Mouse (Mus musculus): ENCODE measurements around the gene Znrf1. TPM values are rescaled to one million over a fixed set of nuclear protein-coding genes. Genes with fewer than 3 reads are reported as not detected.

The Znrf1 gene
- polyA plus RNA-seq, 1 experiment from 2014 or later, result 86.8 TPM

GRCm38 (mm10) chr8:111592390-111592910 lies 56.6 kb downstream of the Znrf1 start:
- Histone ChIP-seq H3K4me2 (no peak overlapping the region), H3K9ac (no peak overlapping the region), H3K36me3 (no peaks in the 10 kb centered on the region), H3K4me3 (no peak overlapping the region), H3K27me3 (no peaks in the 10 kb centered on the region), H3K27ac (replicated peaks) (no peak overlapping the region), H3K4me1 (replicated peaks) (peaks cover 62% of the 10 kb centered on the region), H3K9me3 (no peaks in the 10 kb centered on the region)
- ATAC-seq (ENCODE audit: low read depth), result no peak
- WGBS, result 59% methylated on average over 7 of the region's 7 CpGs

GRCm38 (mm10) chr8:111594044-111594840 lies 58.3 kb downstream of the Znrf1 start:
- Histone ChIP-seq H3K9ac (no peak overlapping the region), H3K4me2 (no peak overlapping the region), H3K36me3 (no peaks in the 10 kb centered on the region), H3K27me3 (no peaks in the 10 kb centered on the region), H3K4me3 (no peak overlapping the region), H3K4me1 (replicated peaks) (peaks cover 68% of the 10 kb centered on the region), H3K27ac (replicated peaks) (0 out of 2 replicates have a peak overlapping the region, but pooled peaks have one; percentile 10), H3K9me3 (no peaks in the 10 kb centered on the region)
- ATAC-seq (ENCODE audit: low read depth), result no peak
- WGBS, result 70% methylated on average over 3 of the region's 3 CpGs

DNA sequence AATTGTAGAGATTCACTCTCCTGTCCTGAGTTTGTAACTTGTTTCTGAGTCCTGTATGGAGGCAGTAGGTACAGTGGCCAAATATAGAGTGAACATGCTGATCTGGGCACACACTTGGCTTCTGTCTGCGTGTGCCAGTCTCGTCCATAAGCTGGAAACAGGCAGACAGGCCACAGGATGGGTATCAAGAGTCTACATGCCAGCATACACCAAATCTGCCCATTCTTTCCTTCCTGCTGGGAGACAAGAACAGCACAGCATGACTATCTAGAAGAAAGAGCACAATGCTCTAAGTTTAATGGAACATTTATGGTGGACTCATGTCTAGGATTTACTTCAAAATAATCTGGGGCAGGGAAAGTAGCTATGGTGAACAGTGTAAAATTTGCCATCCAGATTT lies 59.1 kb downstream of the Znrf1 start:
- no peak overlapping the region for H3K4me3 ChIP-seq
- H3K4me1 ChIP-seq (replicated peaks), result peaks cover 65% of the 10 kb centered on the region
- peak overlapping the region; percentile 72; the same call in 1 of the 2 replicates for H3K27ac ChIP-seq (replicated peaks)
- no peak overlapping the region for H3K4me2 ChIP-seq
- H3K36me3 ChIP-seq, result no peaks in the 10 kb centered on the region
- no peak for ATAC-seq (ENCODE audit: low read depth)
- no peaks in the 10 kb centered on the region for H3K27me3 ChIP-seq
- H3K9me3 ChIP-seq, result no peaks in the 10 kb centered on the region
- WGBS, result 92% methylated on average over 2 of the region's 2 CpGs
- H3K9ac ChIP-seq, result no peak overlapping the region

- Histone ChIP-seq H3K4me3 (no peak overlapping the region), H3K4me2 (no peak overlapping the region), H3K9me3 (no peaks in the 10 kb centered on the region), H3K36me3 (no peaks in the 10 kb centered on the region), H3K27me3 (no peaks in the 10 kb centered on the region), H3K4me1 (replicated peaks) (peaks cover 69% of the 10 kb centered on the region), H3K27ac (replicated peaks) (peak overlapping the region; percentile 72), H3K9ac (no peak overlapping the region)
- 91% methylated on average over 15 of the region's 15 CpGs for WGBS
- ATAC-seq (ENCODE audit: low read depth), result no peak
These were observed 60.0 kb downstream of the Znrf1 start for GRCm38 (mm10) chr8:111595712-111596484.

DNA sequence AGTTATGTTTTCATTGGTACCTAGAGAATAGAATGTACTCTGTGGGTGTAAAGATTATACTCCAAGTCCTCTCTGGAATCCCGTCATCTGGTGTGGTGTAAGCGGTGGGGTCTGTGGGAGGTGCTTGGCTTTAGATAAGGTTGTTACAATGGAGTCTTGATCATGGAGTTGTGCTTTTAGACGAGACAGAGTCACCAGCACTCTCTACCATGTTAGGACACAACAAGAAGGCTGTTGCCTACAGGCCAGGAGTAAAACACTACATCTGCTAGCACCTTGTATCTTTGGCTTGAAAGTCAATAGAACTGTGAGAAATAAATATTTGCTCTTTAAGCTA lies 60.6 kb downstream of the Znrf1 start:
- H3K4me3 ChIP-seq, result no peak overlapping the region
- H3K27me3 ChIP-seq, result no peaks in the 10 kb centered on the region
- no peak for ATAC-seq (ENCODE audit: low read depth)
- peaks cover 69% of the 10 kb centered on the region for H3K4me1 ChIP-seq (replicated peaks)
- H3K36me3 ChIP-seq, result no peaks in the 10 kb centered on the region
- H3K27ac ChIP-seq (replicated peaks), result peak overlapping the region; percentile 72
- H3K9ac ChIP-seq, result 0 out of 2 replicates have a peak overlapping the region, but pooled peaks have one; percentile 8
- WGBS, result 56% methylated on average over 3 of the region's 3 CpGs
- H3K4me2 ChIP-seq, result no peak overlapping the region
- H3K9me3 ChIP-seq, result no peaks in the 10 kb centered on the region

DNA sequence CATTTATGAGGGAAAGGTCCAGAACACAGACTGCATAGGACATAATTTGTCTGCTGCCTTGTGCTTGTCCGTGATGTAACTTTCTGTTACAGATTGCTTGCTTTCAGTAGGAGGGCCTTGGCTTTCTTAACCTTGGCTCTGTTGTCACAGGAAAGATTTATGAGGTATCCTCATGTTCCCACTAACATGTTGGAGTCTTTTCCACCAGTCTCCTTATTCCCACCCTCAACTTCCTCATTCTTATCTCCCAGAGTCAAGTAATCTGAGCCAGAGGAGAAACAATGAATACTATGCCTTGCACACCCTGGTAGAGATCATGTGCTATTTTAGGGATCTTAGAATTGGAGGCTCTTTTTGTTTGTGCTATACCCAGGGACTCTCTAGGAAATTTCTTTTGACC lies 61.4 kb downstream of the Znrf1 start:
- ATAC-seq (ENCODE audit: low read depth), result no peak
- Histone ChIP-seq H3K27me3 (no peaks in the 10 kb centered on the region), H3K4me1 (replicated peaks) (peaks cover 62% of the 10 kb centered on the region), H3K9me3 (no peaks in the 10 kb centered on the region), H3K4me2 (no peak overlapping the region), H3K36me3 (no peaks in the 10 kb centered on the region), H3K27ac (replicated peaks) (peak overlapping the region; percentile 72), H3K4me3 (no peak overlapping the region), H3K9ac (no peak overlapping the region)
- 21% methylated on average over 1 of the region's 1 CpGs for WGBS

- Histone ChIP-seq H3K4me3 (no peak overlapping the region), H3K4me2 (no peak overlapping the region), H3K4me1 (replicated peaks) (peaks cover 41% of the 10 kb centered on the region), H3K9me3 (no peaks in the 10 kb centered on the region), H3K36me3 (no peaks in the 10 kb centered on the region), H3K27ac (replicated peaks) (no peak overlapping the region; the same call in 1 of the 2 replicates), H3K27me3 (no peaks in the 10 kb centered on the region), H3K9ac (no peak overlapping the region)
- 81% methylated on average over 9 of the region's 9 CpGs for WGBS
- ATAC-seq (ENCODE audit: low read depth), result no peak
These were observed 64.0 kb downstream of the Znrf1 start for GRCm38 (mm10) chr8:111599707-111600444.

- no peak overlapping the region for H3K27ac ChIP-seq (replicated peaks)
- no peaks in the 10 kb centered on the region for H3K36me3 ChIP-seq
- WGBS, result 98% methylated on average over 4 of the region's 4 CpGs
- H3K4me3 ChIP-seq, result no peak overlapping the region
- no peak for ATAC-seq (ENCODE audit: low read depth)
- no peak overlapping the region for H3K9ac ChIP-seq
- H3K4me1 ChIP-seq (replicated peaks), result peaks cover 23% of the 10 kb centered on the region
- no peak overlapping the region for H3K4me2 ChIP-seq
- no peaks in the 10 kb centered on the region for H3K27me3 ChIP-seq
- H3K9me3 ChIP-seq, result no peaks in the 10 kb centered on the region
These were observed 66.2 kb downstream of the Znrf1 start for GRCm38 (mm10) chr8:111602050-111602449.

DNA sequence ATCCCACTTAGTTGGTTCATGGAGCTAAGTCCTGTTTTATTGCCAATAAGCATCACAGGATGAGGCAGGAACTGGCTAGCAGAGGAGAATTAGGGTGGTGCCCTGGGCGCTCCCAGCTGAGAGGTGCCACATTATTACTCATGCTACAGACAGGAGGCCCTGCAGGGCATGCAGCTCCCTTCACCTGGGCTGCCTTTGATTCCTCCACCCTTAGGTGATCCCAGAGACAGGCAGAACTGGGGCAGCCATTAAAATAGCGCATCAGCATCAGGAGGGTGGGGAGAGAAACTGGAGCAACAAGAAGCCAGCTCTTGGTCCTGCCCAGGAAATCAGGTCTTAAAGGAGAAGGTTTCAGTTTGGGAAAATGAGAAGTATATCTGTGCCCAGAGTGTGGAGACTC lies 69.1 kb downstream of the Znrf1 start:
- Histone ChIP-seq H3K4me3 (no peak overlapping the region), H3K27ac (replicated peaks) (no peak overlapping the region), H3K27me3 (no peaks in the 10 kb centered on the region), H3K4me1 (replicated peaks) (peaks cover 12% of the 10 kb centered on the region; the same call in 1 of the 2 replicates), H3K9me3 (no peaks in the 10 kb centered on the region), H3K4me2 (no peak overlapping the region), H3K9ac (no peak overlapping the region), H3K36me3 (peaks cover 7% of the 10 kb centered on the region; the same call in 1 of the 2 replicates)
- 98% methylated on average over 2 of the region's 2 CpGs for WGBS
- ATAC-seq (ENCODE audit: low read depth), result no peak

DNA sequence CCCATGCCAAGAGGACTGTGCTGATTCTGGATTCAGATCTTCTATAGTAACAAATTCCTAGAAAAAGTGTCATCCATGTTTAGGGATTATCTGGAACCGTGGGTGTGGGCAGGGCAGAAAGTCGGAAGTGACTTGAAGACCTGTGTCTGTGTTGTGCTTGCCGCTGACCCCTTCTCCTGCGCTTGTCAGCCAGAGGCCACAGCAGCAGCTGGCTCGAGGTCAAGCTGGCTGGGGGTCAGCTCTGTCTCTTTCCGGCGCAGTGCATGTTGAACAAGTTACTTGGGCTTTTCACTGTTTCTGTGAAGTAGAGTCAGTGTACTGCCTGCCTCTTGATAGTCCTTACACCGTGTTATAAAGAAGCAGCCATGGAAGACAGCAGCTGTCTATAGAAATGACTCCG lies 71.1 kb downstream of the Znrf1 start:
- Histone ChIP-seq H3K9me3 (no peaks in the 10 kb centered on the region), H3K4me3 (no peak overlapping the region)
- no peak for ATAC-seq (ENCODE audit: low read depth)

DNA sequence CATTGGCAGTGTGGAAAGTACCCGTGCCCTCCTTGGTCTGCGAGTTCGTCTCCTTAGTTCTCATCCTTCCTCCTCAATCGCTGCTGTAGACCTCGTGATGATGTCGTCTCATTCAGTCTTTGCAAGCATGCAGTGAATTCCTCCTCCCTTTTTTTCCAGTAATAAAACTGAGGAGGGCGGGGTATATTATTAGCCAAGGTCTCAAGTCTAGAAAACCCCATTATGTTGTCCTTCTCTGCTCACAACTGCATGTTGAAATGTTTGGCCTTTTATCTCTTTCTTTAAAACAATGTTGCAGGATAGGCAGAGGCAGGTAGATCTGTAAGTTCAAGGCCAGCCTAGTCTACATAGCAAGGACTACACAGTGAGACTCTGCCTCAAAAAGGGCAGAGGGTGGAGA lies 71.5 kb downstream of the Znrf1 start:
- H3K4me2 ChIP-seq, result no peak overlapping the region
- 93% methylated on average over 7 of the region's 7 CpGs for WGBS
- no peak overlapping the region for H3K4me3 ChIP-seq
- H3K27me3 ChIP-seq, result no peaks in the 10 kb centered on the region
- peaks cover 15% of the 10 kb centered on the region; the same call in 1 of the 2 replicates for H3K4me1 ChIP-seq (replicated peaks)
- no peak overlapping the region for H3K27ac ChIP-seq (replicated peaks)
- no peak overlapping the region for H3K9ac ChIP-seq
- ATAC-seq (ENCODE audit: low read depth), result no peak
- no peaks in the 10 kb centered on the region for H3K9me3 ChIP-seq
- H3K36me3 ChIP-seq, result peaks cover 19% of the 10 kb centered on the region; the same call in 1 of the 2 replicates

More for the DNA sequence above, 71.1 kb downstream of the Znrf1 start:
- no peak overlapping the region for H3K4me2 ChIP-seq
- peaks cover 15% of the 10 kb centered on the region; the same call in 1 of the 2 replicates for H3K36me3 ChIP-seq
- WGBS, result 88% methylated on average over 9 of the region's 9 CpGs
- H3K27ac ChIP-seq (replicated peaks), result no peak overlapping the region
- peaks cover 15% of the 10 kb centered on the region; the same call in 1 of the 2 replicates for H3K4me1 ChIP-seq (replicated peaks)
- H3K9ac ChIP-seq, result no peak overlapping the region
- H3K27me3 ChIP-seq, result no peaks in the 10 kb centered on the region

Measured in neural tube, embryonic 13.5 days (tissue).